Mouse (Mus musculus): Measurements from ENCODE around the gene Ppp1r13l. TPM values are rescaled to one million over a fixed set of nuclear protein-coding genes. Genes with fewer than 3 reads are reported as not detected.
A peak's percentile ranks its signal among the peaks of the same experiment; 100 is the strongest.

Gene Ppp1r13l
- total RNA-seq, 2 experiments from 2014 or later = 4.5 to 6.7 TPM

GRCm38 (mm10) chr7:19410766-19411344 lies 51.3 kb downstream of the Ppp1r13l start:
- DNase-seq (ENCODE audit: low spot score in 2 of 2) = no peak

- no peak for DNase-seq (ENCODE audit: low spot score in 2 of 2)
Observed at GRCm38 (mm10) chr7:19411783-19412182, 52.2 kb downstream of the Ppp1r13l start.

GRCm38 (mm10) chr7:19413525-19413924 lies 54.0 kb downstream of the Ppp1r13l start:
- no peak for DNase-seq (ENCODE audit: low spot score in 2 of 2)

- no peak for DNase-seq (ENCODE audit: low spot score in 2 of 2)
Observed at GRCm38 (mm10) chr7:19416590-19416989, 57.0 kb downstream of the Ppp1r13l start.

- DNase-seq (ENCODE audit: low spot score in 2 of 2) = no peak
Observed at GRCm38 (mm10) chr7:19420121-19420520, 60.6 kb downstream of the Ppp1r13l start.

GRCm38 (mm10) chr7:19420821-19421636 lies 61.5 kb downstream of the Ppp1r13l start:
- peak; percentile 74 to 89 for DNase-seq (ENCODE audit: low spot score in 2 of 2)

GRCm38 (mm10) chr7:19423083-19423482 lies 63.5 kb downstream of the Ppp1r13l start:
- DNase-seq (ENCODE audit: low spot score in 2 of 2) = no peak

- DNase-seq (ENCODE audit: low spot score in 2 of 2) = no peak
Observed at GRCm38 (mm10) chr7:19424051-19424450, 64.5 kb downstream of the Ppp1r13l start.

- DNase-seq (ENCODE audit: low spot score in 2 of 2) = no peak
Observed at GRCm38 (mm10) chr7:19426349-19426748, 66.8 kb downstream of the Ppp1r13l start.

GRCm38 (mm10) chr7:19426888-19427287 lies 67.3 kb downstream of the Ppp1r13l start:
- DNase-seq (ENCODE audit: low spot score in 2 of 2) = no peak

Small RNA genes within 50 kb of the gene (microRNA-seq; reads per million reads assigned to microRNA genes)
- gene Mir343 = 0 to 0.28 reads per million in 2 experiments

Other genes with a start within 250 kb of the Ppp1r13l start
- under 1 TPM; 0.72 to 0.78 TPM for gene Gm4969, start 241.4 kb upstream of the Ppp1r13l start, total RNA-seq (2021)
- gene Fbxo46, start 239.9 kb upstream of the Ppp1r13l start, total RNA-seq (2021) = 10 to 100 TPM; 11.0 to 14.0 TPM
- gene Qpctl, start 210.5 kb upstream of the Ppp1r13l start, total RNA-seq (2021) = 10 to 100 TPM; 19.5 to 22.4 TPM
- 10 to 100 TPM; 76.5 to 86.4 TPM for gene Snrpd2, start 210.0 kb upstream of the Ppp1r13l start, total RNA-seq (2021)
- 1 to 10 TPM in 1 of 2 experiments, under 1 TPM in 1; 0.55 to 1.6 TPM for gene Gipr, start 193.6 kb upstream of the Ppp1r13l start, total RNA-seq (2021)
- 100 to 1,000 TPM; 175 to 197 TPM for gene Eml2, start 183.3 kb upstream of the Ppp1r13l start, total RNA-seq (2021)
- gene Gpr4, start 147.2 kb upstream of the Ppp1r13l start, total RNA-seq (2021) = 1 to 10 TPM; 4.1 to 4.6 TPM
- gene Opa3, start 131.4 kb upstream of the Ppp1r13l start, total RNA-seq (2021) = 10 to 100 TPM; 37.3 to 39.9 TPM
- gene Vasp, start 87.9 kb upstream of the Ppp1r13l start, total RNA-seq (2021) = 10 to 100 TPM; 23.2 to 24.2 TPM
- under 1 TPM in 1 of 2 experiments, not detected in 1; 0.79 TPM for gene Ppm1n, start 79.7 kb upstream of the Ppp1r13l start, total RNA-seq (2021)
- 100 to 1,000 TPM in 1 of 2 experiments, 10 to 100 TPM in 1; 93.0 to 104 TPM for gene Rtn2, start 77.1 kb upstream of the Ppp1r13l start, total RNA-seq (2021)
- 1 to 10 TPM; 6.1 to 6.5 TPM for gene Fosb, start 49.7 kb upstream of the Ppp1r13l start, total RNA-seq (2021)
- gene Ercc1, start 15.0 kb upstream of the Ppp1r13l start, total RNA-seq (2021) = 10 to 100 TPM; 38.3 to 44.7 TPM
- 10 to 100 TPM; 19.6 to 19.8 TPM for gene Cd3eap, start 266 bp upstream of the Ppp1r13l start, total RNA-seq (2021)
- gene Ercc2, start 22.3 kb downstream of the Ppp1r13l start, total RNA-seq (2021) = 10 to 100 TPM; 28.2 to 34.7 TPM
- 1 to 10 TPM; 3.5 to 4.1 TPM for gene Klc3, start 44.4 kb downstream of the Ppp1r13l start, total RNA-seq (2021)
- not detected for gene Ckm, start 45.0 kb downstream of the Ppp1r13l start, total RNA-seq (2021)
- gene Mark4, start 99.1 kb downstream of the Ppp1r13l start, total RNA-seq (2021) = 100 to 1,000 TPM; 114 to 119 TPM
- 1 to 10 TPM in 1 of 2 experiments, under 1 TPM in 1; 0.91 to 1.0 TPM for gene Exoc3l2, start 103.6 kb downstream of the Ppp1r13l start, total RNA-seq (2021)
- 1 to 10 TPM; 6.4 to 7.0 TPM for gene Bloc1s3, start 148.6 kb downstream of the Ppp1r13l start, total RNA-seq (2021)
- 10 to 100 TPM; 23.0 to 24.2 TPM for gene Trappc6a, start 148.6 kb downstream of the Ppp1r13l start, total RNA-seq (2021)
- gene Nkpd1, start 158.1 kb downstream of the Ppp1r13l start, total RNA-seq (2021) = under 1 TPM; 0.48 to 0.69 TPM
- 10 to 100 TPM; 88.3 to 91.7 TPM for gene Ppp1r37, start 203.3 kb downstream of the Ppp1r13l start, total RNA-seq (2021)
- gene Zfp296, start 217.5 kb downstream of the Ppp1r13l start, total RNA-seq (2021) = under 1 TPM in 1 of 2 experiments, not detected in 1; 0.53 TPM
- 10 to 100 TPM; 39.8 to 43.3 TPM for gene Gemin7, start 217.8 kb downstream of the Ppp1r13l start, total RNA-seq (2021)
- gene Clasrp, start 244.7 kb downstream of the Ppp1r13l start, total RNA-seq (2021) = 10 to 100 TPM; 85.8 to 95.0 TPM

Measured in layer of hippocampus, postnatal 14 days (tissue).